Mouse (Mus musculus): ENCODE data around the gene Tmem9b.

The Tmem9b gene

DNA sequence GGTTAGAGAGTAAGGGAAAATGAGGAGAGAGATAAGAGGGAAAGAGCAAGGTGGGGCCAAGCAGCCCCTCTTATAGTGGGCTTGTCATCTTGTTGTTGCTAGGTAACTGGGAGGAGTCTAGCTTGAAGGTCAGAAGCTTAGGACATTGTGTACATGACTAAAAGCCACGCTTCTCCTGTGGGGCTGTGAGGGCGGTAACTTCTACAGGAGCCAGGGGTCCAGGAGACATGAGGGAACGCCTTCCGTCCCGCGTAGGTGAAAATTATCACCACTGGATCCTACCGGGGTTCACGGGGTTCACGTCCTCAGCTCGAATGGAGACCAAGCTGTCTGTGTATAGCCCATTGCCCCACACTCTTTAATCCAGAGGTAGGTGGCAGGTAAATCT, 57.3 kb downstream of the Tmem9b start:
- in situ Hi-C loops (cut with MboI; ENCODE audit: unreplicated experiment in 2 of 2) = no loop called here

DNA sequence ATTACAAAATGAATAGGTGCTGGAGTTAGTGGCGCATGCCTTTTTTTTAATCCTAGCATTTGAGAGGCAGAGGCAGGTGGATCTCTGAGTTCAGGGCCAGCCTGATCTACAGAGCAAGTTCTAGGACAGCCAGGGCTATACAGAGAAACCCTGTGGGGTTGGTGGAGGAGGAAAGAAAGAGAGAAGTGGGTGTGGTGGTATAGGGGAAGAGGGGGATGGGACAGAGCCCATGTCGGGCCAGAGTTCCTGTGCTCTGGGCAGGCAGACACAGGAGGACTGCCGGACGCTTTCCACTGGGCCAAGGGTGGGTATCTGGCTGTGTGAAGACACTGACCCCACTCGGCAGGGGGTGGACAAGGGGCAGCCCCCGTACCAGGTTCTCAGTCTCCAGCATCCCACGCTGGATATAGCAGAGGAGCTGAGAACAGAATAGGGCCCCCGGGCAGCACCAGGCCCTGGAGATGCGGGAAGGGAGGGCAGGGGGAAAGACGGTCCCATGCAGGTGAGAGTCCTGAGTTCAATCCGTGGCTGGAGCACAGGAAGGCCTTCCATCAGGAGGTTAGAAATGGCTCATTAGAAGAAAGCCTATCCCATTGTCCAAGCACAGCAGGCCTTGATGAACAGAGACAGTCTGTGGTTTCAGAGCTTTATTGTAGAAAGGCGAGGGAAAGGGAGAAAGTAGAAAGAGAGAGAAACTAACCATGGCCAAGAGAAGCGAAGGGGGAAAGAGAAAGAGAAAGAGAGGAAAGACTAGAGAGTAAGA, 57.9 kb downstream of the Tmem9b start:
- in situ Hi-C loops (cut with MboI; ENCODE audit: unreplicated experiment in 2 of 2) = no loop called here

DNA sequence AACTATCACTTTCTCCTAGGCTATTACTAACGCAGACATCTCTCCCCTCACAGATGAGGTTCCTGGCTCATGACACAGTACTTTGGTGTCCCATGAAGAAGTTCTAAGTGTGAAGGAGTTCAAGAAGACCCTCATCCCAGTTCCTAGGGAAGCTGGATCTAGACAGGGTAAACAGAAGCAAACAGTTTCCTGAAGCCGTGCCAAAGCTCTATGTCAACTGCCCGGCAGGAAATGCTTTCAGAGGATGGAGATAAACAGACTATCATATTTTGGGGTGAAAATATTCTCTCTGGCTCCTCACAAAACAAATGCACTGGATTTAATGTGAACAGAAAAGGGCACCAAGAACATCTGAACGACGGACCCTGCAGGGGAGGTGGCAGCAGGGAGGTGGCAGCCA, 61.7 kb downstream of the Tmem9b start:
- in situ Hi-C loops (cut with MboI; ENCODE audit: unreplicated experiment in 2 of 2) = no loop called here

DNA sequence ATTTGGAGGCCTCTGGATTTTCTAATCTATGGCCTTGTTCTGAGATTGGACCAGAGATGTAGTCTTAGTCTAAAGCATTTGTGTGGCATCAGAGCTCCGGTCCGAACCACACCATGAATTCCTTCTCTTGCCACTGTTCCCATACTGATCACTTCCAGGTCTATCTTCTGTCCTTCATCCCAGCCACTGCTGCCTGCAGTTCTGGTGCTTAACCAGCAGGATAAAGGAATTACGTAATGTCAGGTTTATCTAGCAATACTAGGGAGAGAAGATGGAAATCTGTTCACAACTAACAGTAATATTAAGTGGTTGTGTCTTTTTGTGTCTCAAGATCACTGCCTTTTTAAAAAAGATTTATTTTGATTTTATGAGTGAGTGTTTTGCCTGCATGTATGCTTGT, 62.6 kb downstream of the Tmem9b start:
- in situ Hi-C loops (cut with MboI; ENCODE audit: unreplicated experiment in 2 of 2) = no loop called here

DNA sequence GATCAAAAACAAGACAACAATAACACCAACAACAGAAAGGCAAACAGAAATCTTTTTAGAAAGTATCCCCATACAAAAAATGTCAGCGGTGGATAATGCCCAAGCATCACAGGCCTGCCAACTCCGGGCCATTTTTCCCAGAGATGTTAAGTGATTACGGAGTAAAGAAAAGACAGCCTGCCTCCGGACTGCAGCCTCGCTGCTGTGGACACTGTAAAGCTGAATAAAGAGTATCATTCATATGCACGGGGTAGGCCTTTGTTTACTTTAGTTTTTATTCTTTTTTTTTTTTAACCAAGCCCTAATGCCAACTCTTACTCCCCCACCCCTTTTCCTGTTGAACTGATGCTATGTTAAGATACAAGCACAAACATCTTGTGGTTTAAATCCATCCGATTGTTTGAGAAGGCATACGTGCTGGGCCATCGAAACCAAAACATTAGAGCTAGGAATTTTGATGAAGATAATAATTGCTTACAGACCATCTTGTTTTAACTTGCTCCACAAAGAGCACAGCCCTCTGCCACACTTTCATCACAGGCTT, 66.0 kb downstream of the Tmem9b start:
- in situ Hi-C loops (cut with MboI; ENCODE audit: unreplicated experiment in 2 of 2) = loop anchor here in 1 of 2 experiments (10.0 kb wide), 1 partner anchor 152 kb away; no protein-coding TSS in a partner anchor

All from v-Abl transformed pro-B cells (cell line).